Mouse (Mus musculus): ENCODE data around the gene Aqp1. TPM values are rescaled to one million over a fixed set of nuclear protein-coding genes. Genes with fewer than 3 reads are reported as not detected.

Gene Aqp1
- total RNA-seq (2022): 100 to 1,000 TPM; 145 to 259 (median 191) TPM

DNA sequence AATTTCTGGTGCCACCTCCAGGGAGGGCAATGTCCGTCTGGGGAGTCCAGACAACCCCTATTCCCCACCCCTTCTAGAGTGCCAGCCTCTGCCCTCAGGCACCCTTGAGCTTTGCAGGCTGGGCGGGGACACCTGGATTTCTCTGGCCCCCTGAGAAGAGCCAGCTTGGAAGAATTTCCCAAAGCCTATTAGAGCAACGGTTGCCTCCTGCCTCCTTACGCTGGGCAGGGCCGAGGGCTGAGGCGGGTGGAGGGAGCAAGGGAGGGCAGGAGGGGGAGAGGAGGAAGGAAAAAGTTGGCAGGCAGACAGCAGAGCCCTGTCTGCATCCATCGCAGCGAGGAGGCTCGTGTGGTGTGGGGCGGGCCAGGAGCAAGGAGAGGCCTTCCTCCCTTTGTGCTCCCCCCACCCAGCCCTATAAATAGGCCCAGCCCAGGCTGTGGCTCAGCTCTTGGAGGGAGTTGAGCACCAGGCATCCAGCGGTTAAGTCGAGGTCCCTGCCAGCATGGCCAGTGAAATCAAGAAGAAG is at the start of gene Aqp1:
Gene Aqp1 (plus strand): TSS at position 444 of the 526 bp plus-strand sequence.
- DNase-seq (ENCODE audit: low spot score in 2 of 2): no peak

DNA sequence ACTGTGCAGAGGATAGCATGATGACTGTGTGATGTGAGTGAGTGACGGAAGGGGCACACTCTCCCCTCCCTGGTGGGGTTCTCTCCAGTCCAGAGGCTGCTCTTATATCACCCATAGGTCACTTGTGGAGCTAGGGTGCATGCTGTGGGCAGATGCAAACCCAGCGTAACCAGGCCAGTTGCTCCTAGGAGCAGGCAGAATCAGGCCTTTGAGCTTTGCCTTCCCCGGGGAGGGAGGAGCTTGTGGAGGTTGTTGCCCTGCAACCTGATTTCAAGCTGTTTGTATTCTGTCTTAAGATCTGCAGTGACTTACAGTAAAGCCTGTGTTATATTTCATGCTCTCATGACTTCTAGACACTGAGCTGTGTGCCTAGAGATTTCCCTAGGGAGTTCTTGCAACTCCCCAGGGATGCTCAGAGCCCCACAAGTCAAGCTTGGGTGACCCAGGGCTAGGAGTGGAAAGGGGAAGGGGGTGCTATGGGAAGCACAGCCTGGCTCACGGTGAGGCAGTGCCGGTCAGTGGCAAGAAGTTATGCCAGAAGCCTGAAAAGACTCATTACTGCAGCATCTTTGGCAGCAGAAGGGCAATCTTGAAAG is 48.1 kb upstream of the Aqp1 start:
- no peak for DNase-seq (ENCODE audit: low spot score in 2 of 2)

DNA sequence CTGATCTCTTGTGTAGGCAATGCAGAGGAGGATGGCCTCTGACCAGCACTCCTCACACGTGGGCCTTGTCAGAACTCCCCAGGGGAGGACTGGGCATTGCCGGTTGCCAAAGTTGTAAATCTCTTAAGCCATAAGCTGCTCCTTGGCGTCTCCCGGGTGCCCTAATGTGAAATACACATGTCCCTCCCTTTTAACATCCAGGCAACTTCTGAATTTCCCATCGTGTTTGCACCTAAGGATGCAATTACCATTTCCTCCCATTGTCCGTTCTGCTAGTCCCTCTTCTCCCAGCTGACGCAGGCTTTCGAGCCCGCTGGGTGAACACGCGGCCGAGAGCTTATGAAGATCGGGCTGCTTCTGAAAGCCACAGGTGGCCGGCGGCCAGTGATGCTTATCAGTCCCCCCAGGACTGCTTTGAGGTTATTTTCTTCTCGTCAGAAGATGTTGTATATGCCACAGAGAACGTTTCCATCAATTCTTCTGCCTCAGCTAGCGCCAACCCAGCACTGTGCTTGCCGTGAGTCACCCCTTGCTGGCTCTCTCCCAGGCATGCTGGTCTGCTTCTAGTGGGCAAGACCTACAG is 41.6 kb upstream of the Aqp1 start:
- DNase-seq (ENCODE audit: low spot score in 2 of 2): peak; percentile 17 to 50

DNA sequence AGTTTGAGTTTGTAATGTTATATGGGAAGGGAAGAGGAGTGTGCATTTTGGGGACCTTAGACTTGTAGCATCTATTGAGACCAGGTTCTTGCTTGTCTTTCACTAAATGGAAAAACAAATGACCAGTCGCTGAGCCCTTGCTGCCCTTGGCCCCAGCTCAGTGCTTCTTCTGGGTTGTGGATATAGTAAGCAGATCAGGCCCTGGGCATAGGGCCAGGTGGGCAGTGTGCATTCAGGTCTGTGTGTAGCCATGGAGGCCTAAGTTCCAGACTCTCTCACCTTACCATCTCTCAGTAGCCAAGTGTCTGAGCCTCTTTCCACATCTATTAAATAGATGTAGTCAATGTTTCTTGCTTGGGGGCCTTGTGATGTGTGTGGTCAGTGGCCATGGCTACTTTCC is 40.9 kb upstream of the Aqp1 start:
- peak in 1 of 2 experiments; percentile 50 for DNase-seq (ENCODE audit: low spot score in 2 of 2)

- no peak for DNase-seq (ENCODE audit: low spot score in 2 of 2)
These were observed 36.8 kb upstream of the Aqp1 start for GRCm38 (mm10) chr6:55299482-55299881.

GRCm38 (mm10) chr6:55299917-55300316 is 36.3 kb upstream of the Aqp1 start:
- DNase-seq (ENCODE audit: low spot score in 2 of 2): no peak

DNA sequence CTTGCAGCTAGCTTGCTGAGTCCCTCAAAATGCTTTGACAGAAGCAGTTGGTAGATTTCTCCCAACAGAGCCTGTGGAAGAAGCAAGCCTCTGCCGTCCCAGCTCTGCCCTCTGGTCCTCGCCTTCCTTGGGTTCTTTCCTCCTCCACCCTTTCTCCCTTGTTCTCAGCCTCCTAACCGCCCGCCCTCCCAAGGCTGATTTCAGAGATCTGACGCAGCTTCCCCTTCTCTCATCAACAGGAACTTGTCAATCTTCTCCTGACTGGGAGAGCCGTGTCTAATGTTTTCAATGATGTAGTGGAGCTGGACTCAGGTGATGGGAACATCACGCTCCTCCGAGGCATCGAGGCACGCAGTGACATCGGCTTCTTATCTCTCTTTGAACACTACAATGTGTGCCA is 35.5 kb upstream of the Aqp1 start:
- DNase-seq (ENCODE audit: low spot score in 2 of 2): no peak

- DNase-seq (ENCODE audit: low spot score in 2 of 2): no peak
These were observed 26.1 kb upstream of the Aqp1 start for GRCm38 (mm10) chr6:55310179-55310578.

- no peak for DNase-seq (ENCODE audit: low spot score in 2 of 2)
These were observed 24.3 kb upstream of the Aqp1 start for GRCm38 (mm10) chr6:55311962-55312361.

- DNase-seq (ENCODE audit: low spot score in 2 of 2): no peak
These were observed 22.3 kb upstream of the Aqp1 start for GRCm38 (mm10) chr6:55313893-55314292.

DNA sequence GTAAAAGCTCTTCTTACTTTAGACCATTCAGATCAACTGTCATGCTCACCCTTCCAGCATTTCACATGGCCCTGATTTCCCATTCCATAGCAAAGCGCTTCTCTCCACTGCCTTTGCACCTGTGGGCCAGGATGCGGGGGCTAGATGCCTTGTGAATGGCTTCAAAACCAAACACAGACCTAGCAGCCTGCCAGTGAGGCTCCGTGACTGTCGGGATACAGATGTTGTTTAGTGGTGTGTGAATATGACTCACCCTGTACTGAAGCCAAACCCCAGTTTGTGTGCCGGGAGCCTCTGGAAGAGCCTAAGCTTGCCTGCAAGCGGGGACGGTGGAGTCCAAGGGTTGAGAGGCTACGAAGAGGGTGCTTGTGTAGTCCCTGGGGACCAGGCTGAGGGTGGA is 21.6 kb upstream of the Aqp1 start:
- DNase-seq (ENCODE audit: low spot score in 2 of 2): no peak

- no peak for DNase-seq (ENCODE audit: low spot score in 2 of 2)
These were observed 17.6 kb upstream of the Aqp1 start for GRCm38 (mm10) chr6:55318597-55318996.

DNA sequence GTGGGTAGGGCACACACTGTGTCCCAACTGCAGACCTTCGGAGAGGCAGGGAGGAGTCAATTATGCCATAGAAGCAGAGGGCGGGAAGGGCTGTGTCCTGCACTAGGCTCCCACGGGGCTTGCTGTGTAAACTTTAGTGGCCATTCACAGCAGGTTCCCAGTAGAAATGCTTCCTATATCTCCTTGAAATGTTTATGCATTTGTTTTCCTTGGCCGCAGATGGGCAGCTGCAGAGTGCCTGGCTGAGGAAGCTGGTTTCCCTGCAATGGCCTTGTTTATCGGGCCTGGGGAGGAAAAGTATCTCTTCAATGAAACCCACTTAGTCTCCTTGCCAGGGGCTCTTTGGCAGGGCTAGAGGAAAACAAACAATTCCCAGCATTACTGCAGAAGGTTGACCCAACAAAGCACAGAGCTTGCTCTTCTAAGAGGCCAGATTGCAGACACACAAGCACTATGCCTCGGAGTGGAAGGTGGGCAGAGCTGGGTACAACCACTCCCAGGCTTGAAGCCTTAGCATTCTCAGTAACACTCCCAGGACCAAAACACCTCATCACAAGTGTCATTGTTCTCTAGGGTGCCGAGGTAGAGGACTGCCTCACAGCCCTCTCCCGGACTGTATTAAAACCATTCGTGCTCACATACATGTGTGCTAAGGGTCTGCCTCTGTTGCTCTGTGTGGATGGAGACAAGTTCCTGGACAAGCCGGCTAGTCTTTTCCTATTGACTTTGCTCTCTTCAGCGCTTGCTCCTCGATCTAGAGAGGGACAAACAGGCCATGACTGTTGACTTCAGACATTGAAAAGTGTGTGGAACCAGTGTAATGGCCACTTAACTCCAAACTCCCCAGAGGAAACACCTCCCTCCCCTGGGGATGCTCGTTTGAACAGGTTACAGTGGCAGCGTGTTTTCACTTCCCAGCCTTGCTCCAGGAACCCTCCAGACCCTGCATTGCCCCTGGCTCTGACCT is 16.4 kb upstream of the Aqp1 start:
- no peak for DNase-seq (ENCODE audit: low spot score in 2 of 2)

DNA sequence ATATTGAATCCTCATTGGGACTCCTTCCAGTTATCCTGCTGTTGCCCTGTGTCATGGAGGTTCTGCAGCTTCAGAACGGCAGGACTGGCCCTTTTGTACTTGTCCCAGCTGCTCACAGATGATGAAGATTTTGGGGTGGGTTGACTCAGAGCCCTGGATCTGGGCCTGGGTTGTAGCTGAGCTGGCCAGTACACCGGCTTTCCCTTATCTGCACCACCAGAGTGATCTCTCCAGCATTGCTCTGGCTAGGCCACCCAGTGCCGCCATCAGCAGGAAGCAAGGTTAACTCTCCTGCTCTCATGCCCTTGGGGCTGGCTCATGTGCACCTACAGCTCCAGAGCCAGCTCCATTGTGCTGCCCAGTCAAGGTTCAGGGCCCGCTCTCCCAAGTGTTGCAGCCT is 15.3 kb upstream of the Aqp1 start:
- no peak for DNase-seq (ENCODE audit: low spot score in 2 of 2)

DNA sequence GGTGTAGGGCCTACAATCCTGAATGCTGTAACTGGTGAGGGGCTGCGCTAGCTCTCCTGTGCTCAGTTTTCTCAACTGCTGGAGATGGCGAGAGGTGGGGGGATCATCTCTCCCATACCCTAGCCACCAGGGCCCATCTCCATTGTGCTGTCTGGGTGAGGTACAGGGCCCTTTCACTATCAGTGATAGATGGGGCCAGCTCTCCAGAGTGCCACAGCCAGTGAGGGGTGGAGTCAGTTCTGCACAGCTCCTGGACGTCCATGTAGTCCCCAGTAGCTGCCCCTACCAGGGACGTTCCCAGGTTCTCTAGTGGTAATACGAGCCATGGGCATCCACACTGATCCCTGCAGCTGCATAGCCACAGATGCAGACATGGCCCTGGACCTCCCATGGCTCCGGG is 14.7 kb upstream of the Aqp1 start:
- DNase-seq (ENCODE audit: low spot score in 2 of 2): no peak

DNA sequence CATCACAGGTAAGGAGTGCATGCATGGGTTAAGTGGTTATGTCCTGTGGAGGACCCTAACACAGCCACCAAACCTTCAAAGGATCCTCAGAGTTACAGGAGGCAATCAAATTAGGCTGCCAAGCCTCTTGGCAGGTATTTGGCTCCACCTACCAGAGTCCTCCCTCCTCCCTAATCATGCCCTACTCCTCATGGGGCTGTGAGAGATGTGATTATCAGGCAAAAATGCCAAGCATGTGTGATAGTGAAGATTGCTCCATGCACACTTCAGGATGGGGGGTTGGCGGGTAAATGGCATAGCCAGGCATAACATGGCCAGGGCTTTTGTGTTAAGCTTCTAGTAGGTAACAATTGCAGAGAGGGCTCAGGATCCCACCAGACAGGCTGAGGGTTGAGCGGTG is 13.3 kb upstream of the Aqp1 start:
- DNase-seq (ENCODE audit: low spot score in 2 of 2): no peak

DNA sequence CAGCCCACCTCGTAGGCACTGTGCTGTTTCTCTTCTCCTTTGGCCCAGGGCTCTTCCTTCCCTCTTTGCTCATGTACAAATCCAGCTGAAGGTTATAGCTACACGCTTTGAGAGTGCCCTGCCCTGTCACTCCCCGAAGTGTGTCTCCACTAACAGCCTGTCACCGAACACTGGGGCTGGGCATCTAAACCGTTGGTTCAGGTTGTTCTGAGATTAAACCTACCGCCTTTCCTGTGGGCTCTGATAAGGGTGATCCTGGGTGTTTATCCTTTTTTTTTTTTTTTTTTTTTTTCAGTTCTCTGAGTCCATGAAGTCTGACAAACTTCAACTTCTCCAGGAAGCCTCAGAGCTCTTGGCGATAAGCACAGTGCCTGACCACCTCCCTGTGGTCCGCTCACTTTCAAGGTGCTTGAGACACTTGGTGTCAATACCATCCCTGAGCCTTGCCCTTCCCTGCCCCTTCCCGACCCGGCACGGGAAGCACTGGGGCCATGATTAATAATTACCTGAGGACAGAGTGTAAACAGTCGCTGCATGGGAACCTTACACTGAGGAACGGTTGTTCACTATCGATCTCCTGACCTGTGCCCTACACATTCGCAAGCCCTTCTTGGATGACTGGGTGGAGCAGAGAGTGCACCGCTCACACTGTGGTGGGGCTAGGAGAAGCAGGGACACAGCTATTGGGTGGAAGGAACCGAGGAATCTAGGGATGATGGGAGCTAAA is 12.2 kb upstream of the Aqp1 start:
- DNase-seq (ENCODE audit: low spot score in 2 of 2): no peak

DNA sequence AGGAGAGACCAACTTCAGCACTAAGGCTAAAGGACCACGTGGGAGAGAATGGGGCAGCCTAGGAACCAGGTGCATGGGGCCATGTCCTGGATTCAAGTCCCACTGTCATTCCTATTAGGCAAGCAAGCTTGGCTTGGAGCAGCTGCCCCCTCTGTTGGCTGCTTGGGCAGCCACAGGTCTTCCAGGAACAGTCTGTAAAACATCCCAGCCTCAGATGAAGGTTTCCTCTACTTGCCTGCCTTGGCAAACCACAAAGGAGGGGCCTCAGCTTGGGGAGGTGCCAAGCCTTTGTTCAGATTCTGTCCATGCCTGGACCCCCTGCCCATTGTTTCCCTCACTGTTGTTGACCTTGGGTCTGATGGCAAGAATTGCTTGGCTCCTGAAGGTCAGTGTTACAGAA is 11.4 kb upstream of the Aqp1 start:
- DNase-seq (ENCODE audit: low spot score in 2 of 2): no peak

- DNase-seq (ENCODE audit: low spot score in 2 of 2): no peak
These were observed 9.9 kb upstream of the Aqp1 start for GRCm38 (mm10) chr6:55326299-55326698.

GRCm38 (mm10) chr6:55327326-55327725 is 8.9 kb upstream of the Aqp1 start:
- DNase-seq (ENCODE audit: low spot score in 2 of 2): no peak

DNA sequence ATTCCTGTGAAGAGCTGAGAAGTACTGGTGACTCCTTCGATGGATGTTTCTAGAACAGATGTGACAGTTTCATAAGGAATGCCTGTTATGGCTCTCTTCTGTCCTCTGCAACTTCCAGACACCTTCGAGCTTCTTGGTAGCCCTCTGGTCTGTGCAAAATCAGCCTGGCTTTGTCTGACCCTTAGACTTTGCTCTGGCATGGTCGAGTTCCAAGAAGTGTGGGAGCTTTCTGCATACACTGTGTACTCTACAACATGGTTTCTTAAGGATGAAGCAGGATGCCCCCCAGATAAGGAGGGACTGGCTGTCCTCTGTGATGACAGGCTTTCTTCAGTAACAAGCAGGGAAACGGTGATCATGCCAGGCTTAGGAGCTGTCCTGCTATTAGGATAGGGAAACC is 8.1 kb upstream of the Aqp1 start:
- no peak for DNase-seq (ENCODE audit: low spot score in 2 of 2)

GRCm38 (mm10) chr6:55331315-55331714 is 4.9 kb upstream of the Aqp1 start:
- no peak for DNase-seq (ENCODE audit: low spot score in 2 of 2)
